Mouse (Mus musculus): Measurements from ENCODE around the gene Prdm16. TPM values are rescaled to one million over a fixed set of nuclear protein-coding genes. Genes with fewer than 3 reads are reported as not detected.

The Prdm16 gene
- total RNA-seq, 2 experiments from 2014 or later = 1.4 TPM; not detected in 1

DNA sequence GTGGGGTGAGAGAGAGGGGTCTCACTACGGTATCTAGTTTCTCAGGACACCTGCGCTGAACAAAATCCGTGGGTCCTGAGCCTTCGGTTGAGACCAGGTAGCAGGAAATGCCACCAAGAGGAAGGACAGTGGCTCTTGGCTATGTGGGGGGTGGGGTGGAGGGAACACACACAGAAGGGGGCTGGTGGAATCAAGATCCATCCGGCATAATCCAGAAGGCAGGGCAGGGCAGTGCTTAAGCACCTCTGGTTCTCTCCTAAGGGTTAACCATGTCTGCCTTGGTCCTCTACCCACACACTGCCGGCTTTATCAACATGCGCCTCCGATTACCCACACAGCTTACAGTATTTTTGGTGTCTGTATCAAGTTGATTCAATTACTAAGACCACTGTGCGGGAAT is 191.0 kb downstream of the Prdm16 start:
- no peak for ATAC-seq (replicated peaks; ENCODE audit: low FRiP score, poor library complexity, severe bottlenecking)

DNA sequence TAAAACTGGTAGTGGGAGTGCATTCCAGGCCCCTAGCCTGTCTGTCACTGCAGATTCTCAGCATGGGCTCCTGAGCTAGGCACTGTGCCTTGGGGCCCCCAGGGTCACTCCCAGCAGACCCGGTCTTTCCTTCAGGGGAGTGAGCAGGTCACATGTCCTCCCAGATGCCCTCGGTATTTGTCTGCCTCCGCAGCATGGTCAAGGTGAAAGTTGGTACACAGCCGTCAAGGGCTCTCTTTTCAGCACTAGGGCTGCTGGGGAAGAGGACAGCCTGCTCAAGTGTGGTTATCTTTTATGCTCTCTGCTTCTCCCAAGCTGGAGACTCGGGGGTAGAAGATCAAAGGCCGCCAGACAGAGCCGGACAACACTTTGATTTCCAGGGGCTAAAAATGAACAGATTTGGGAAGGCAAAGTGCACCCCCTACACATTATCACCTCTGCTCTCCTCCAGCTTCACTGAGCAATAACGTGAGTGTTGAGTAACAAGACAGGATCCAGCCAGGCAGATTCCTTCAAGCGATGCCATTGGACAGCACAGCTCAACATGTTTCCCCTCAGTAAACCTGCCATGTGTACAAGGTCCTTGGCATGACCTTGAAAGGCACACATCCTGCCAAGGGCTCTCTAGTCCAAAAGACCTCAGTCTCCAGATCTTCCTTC is 193.9 kb downstream of the Prdm16 start:
- no peak for ATAC-seq (replicated peaks; ENCODE audit: low FRiP score, poor library complexity, severe bottlenecking)

DNA sequence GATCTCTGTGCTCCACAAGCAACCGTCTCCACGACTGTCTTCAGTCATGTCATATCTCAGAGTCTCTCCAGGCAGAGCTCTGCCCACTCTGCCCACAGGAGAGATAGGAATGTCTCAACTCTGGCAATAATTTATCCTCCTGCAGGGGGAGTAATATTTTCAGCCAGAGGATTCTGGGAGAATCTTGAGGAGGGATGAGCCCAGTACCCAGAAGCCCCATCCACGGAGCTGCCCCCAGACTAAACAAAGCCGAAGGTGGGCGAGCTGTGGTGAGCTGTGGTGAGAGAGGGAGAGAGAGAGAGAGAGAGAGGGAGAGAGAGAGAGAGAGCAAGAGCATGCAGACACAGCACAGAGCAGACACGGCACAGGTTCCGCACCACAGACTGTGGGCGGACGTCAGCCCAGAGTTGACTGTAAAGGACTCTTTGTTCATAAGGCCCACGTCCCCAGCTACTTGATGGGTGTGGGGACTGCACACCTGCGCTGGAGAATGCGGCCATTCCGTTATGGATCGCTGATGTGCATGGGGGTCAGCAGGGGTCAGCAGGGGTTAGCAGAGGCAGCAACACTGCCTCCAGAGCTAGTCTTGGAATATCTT is 197.1 kb downstream of the Prdm16 start:
- ATAC-seq (replicated peaks; ENCODE audit: low FRiP score, poor library complexity, severe bottlenecking) = no peak

DNA sequence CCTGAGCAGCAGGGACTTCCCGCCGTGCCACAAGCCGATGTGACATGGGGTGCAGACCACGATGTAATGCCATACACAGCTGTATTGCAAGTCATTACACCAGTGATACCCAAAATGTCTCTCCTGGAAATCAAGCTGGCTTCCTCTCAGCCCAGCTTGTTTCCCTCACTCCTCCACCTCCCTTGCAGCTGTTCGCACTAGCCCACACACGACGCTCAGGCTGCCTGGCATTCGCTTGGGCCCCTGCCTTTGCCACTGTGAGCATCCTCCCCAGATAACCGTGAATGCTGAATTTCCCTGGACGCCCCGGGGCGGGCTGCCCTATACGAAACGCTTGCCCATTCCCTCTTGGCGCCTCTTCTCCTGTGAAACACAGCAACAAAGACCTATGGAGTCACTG is 198.1 kb downstream of the Prdm16 start:
- ATAC-seq (replicated peaks; ENCODE audit: low FRiP score, poor library complexity, severe bottlenecking) = no peak

DNA sequence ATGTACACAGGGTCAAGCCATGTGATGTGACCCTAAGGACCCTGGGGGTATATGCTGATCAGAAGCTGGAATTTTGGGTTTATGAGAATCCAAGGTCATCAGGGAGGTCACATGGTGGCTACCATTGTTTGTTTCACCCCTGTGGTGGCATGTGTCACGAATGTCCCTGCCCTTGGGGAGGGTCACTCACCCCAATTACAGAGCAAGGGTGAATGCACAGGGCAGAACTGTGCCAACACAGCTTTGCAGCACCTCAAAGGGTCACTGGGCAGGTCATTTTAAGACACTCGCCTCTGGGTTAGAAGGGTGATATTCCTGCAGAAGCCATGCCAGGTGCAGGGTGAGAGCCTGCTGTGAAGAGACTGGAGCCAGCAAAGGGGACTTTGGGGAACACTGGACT is 206.9 kb downstream of the Prdm16 start:
- ATAC-seq (replicated peaks; ENCODE audit: low FRiP score, poor library complexity, severe bottlenecking) = no peak

DNA sequence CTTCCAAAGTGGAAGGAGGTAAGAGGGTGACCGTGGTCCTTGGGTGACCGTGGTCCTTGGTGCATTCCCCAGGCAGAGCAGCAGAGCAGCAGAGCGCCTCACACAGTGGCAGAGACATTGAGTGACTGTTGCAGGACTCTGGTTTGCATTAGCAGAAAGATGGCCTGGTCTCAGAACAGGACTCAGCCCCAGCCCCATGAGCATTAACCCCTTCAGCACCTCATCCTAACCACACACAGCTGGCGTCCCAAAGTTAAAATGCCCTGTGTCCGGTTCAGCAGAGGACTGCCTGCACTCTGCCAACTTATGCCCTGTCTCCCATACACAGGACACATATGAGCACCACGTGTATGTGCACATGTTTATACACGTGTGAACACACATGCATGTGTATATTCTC is 209.8 kb downstream of the Prdm16 start:
- no peak for ATAC-seq (replicated peaks; ENCODE audit: low FRiP score, poor library complexity, severe bottlenecking)

DNA sequence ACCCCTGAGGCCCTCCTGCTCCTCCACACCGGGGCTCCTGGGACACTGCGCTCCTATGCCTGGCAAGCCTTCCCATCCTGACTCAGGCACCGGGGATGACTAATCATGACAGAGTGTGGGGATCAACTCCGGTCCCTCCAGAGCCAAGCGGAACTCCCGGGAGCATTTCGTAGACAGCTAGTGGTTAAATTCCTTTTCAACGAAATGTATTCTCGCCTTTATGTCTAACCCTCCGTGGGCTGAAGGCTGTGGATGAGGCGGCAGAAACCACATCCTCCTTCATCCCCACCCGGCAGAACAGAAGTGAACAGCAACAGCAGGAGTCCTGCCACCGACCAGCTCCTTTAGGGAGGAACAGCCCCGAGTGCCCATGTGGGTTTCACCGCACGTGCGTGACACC is 211.4 kb downstream of the Prdm16 start:
- ATAC-seq (replicated peaks; ENCODE audit: low FRiP score, poor library complexity, severe bottlenecking) = no peak

DNA sequence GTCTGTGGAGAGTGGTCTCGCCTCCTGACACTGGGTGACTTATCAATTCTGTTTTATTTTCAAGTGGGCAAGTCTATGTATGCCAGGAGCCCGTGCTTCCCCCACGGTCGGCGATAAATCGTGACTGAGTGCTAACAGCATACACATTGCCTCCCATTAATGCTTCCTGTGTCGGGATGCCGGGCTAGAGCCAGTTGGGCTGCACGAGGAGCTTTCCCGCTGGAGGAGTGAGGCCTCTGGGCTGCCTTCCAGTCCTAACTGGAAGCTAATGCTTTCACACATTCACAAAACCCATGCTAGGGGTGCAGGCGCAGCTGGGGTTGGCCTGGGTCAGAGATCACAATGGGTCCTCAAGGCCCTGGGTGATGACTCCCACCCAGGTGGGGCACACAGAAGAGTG is 212.0 kb downstream of the Prdm16 start:
- ATAC-seq (replicated peaks; ENCODE audit: low FRiP score, poor library complexity, severe bottlenecking) = no peak

DNA sequence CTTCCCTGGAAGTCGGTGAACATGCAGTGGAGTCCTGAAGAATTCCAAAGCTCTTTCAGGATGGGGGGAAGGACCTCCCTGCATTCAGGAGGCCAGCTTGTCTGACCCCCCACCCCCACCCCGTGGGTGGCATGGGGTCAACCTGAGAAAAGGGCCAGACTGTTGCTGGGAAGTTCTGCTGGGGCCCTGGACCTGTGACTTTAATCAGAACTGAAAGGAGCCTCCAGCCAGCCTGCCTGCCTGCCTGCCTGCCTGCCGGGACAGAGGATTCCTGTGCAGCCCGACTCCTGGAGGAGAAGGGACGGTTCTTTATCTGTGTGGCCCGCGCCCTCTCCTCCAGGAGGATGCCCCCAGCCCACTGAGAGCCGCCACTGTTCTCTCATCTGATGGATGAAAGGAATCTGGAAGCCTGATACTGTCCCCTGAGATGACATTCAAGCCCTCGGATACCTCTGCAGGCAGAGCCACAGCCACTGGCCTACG is 214.2 kb downstream of the Prdm16 start:
- ATAC-seq (replicated peaks; ENCODE audit: low FRiP score, poor library complexity, severe bottlenecking) = no peak

DNA sequence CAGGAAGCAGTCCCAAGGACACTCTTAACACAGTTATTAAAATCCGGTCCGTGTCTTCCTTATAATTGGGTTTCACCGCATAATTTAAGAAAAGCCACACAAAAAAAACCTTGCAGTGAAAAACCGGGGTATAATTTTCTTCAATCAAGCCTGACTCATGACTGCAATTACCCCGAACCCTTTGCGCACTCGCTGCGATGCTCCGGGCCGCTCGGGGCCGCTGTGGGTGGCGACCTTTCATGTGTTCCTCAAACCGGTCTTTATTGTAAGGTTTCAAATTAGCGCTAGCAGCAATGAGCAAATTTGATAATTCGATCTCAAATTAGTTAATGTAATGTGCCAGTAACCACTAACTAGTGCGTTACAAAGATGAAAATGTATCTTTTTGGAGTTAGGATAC is 215.9 kb downstream of the Prdm16 start:
- ATAC-seq (replicated peaks; ENCODE audit: low FRiP score, poor library complexity, severe bottlenecking) = no peak

DNA sequence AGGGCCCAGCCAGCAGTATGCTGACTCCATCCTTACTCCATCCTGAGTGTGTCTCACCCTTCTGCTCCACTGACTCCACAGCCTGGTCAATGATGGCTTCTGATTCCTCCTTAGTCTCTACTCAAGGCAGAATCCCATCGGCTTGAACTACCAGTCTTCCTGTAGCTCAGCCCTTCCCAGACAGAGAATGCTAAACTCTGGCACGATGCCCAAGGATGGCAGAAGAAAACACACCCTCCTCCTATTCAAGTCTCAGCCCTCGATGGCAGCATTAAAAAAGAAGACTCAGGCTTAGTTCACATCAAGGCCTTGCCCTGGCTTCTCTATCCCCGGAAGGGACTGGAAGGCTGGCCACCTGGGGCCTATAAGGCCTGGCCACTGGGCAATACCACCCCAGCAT is 216.9 kb downstream of the Prdm16 start:
- no peak for ATAC-seq (replicated peaks; ENCODE audit: low FRiP score, poor library complexity, severe bottlenecking)

DNA sequence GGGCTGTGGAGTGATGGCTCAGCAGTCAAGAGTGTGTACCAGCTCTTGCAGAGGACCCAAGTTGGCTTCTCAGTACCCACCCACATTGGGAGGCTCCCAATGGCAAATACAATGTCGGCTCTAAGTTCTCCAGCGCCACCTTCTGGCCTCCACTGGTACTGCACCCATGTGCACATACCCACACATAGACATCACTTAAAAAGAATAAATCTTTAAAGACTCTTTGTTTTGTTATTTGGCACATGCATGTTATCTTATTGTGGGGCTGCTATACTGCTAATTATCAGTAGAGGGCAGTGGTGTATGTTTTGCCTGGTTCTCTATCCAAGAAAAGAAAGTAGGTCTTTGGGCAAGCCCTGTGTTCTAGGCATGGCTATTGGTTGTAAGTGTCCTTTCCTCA is 217.7 kb downstream of the Prdm16 start:
- ATAC-seq (replicated peaks; ENCODE audit: low FRiP score, poor library complexity, severe bottlenecking) = no peak

DNA sequence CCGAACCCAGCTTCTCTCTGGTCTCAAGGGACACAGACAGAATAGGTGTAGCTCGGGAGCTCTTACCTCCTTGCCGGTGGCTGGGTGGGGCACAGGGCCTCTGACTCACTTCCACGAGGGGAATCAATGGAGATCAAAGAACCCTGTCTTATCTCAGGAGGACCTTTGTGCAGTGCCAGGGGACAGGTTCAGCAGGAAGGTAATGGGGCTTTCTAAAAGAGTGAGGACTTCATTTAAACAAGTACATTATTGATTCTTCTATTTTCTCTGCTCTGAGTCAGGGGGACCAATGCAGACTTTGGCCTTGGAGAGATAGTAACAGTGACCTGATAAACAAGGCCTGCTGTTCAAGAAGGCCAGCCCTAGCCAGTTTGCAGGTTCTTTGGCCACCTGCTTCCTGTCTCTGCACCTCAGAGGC is 218.3 kb downstream of the Prdm16 start:
- no peak for ATAC-seq (replicated peaks; ENCODE audit: low FRiP score, poor library complexity, severe bottlenecking)

DNA sequence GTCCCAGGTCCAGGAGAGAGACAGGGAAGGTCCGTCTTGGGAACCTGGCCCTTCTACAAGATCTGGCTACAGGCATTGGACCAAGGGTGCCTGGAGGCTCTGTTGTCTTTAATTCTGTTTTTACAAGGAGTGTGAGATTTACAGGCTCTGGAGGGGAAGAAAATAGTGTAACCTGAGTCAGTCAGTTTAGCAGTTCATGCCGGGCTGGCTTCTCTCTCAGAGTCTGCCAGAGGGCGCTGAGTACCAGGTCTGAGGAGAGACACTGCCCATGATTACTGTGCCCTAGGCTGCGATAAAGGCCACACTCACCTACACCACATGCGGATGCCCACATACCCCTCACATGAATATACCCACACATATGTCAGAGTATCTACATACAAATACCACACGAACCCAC is 219.9 kb downstream of the Prdm16 start:
- no peak for ATAC-seq (replicated peaks; ENCODE audit: low FRiP score, poor library complexity, severe bottlenecking)

DNA sequence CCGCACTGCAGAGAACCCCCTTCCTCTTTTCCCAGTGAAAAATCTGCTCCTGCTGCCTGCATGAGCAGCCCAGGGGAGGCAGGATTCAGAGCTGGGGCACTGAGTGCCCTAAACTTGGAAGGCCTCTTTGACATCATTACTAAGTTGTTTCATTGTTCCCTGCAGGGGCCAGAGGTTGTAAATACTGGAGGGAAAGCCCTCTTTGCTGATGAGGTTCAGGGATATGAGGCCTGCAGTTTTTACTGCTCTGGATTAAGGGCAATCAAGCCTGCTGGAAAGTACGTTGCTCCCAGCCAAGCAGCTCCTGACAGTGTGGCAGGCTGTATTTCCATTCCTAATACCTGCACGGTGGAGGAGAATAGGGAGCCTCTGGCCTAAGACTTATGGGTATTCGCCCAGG is 221.8 kb downstream of the Prdm16 start:
- no peak for ATAC-seq (replicated peaks; ENCODE audit: low FRiP score, poor library complexity, severe bottlenecking)

DNA sequence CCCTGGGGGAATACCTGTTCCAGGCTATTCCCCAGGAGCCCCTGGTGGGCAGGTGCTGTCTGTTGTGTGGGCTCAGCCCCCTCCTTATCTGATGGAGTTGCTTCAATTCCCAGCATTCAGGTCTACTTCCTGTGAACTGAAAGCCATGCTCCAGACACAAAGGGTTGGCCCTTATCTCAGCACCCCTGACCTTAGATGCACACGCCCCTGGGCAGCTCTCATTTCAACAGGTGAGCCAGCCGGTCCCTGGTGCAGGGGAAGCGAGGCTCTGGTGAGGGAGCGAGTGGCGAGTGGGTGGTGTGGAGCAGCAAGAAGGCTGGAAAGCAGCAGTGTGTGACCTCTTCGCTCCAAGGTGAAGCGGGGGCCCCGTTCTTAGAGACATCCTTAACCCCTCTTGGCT is 226.1 kb downstream of the Prdm16 start:
- ATAC-seq (replicated peaks; ENCODE audit: low FRiP score, poor library complexity, severe bottlenecking) = no peak

DNA sequence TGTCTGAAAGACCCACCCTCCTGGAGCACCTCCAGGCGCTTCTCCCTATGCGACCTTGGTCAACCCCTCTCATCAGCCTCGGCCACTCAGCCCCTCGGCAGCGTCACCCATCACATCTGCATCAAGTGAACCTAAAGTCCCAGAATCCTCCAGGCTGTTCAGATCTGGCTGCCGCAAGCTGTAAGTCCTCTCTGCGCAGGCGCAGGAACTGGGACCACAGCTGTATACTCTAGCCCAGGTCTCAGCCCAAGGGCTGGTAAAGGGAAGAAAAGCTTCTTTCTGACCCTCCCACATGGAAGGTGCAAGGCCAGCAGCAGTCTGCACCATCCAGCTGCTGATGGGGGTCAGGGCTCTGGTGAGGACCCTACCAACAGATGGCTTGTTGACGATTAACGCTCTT is 226.8 kb downstream of the Prdm16 start:
- ATAC-seq (replicated peaks; ENCODE audit: low FRiP score, poor library complexity, severe bottlenecking) = no peak

DNA sequence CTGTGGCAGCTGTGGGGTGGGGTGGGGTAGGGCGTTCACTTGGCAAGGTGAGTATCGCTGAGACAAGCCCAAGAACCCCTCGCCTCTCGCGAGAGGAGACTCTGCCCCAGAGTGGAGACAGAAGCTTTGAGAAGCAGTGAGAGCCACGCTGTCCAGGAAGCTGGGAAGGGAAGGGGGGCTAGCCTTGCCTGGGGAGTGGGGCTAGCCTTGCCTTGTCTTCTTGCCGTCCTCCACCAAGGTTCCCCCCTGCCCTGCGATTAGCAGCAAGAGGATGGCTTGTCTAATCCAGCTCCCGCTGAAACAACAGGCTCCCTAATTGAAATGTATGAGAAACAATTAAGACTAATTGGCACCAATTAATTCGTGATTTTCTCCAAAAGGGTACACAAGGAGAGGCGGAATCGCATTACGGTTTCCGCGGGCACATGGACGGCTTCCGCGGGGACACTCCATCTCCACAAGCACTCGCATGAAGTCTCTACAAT is 227.4 kb downstream of the Prdm16 start:
- no peak for ATAC-seq (replicated peaks; ENCODE audit: low FRiP score, poor library complexity, severe bottlenecking)

DNA sequence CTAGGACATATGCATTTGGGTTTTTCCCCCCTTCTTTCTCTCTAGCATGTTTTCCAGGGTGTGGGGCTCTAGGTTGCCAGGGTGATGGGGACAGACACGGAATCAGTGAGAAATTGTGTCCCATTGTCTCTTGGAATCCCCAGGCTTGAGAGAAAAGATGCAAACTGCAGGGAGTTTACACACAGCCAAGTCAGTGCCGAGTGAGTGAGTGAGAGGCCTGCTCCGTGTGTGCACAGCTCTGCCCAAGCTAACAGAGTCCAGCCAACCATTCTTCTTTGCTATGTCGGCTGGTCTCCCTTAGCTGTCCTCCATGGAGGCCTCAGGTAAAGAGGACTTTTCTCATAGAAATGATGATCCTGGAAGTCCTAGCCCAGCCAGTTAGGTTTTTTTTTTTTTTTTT is 233.7 kb downstream of the Prdm16 start:
- no peak for ATAC-seq (replicated peaks; ENCODE audit: low FRiP score, poor library complexity, severe bottlenecking)

DNA sequence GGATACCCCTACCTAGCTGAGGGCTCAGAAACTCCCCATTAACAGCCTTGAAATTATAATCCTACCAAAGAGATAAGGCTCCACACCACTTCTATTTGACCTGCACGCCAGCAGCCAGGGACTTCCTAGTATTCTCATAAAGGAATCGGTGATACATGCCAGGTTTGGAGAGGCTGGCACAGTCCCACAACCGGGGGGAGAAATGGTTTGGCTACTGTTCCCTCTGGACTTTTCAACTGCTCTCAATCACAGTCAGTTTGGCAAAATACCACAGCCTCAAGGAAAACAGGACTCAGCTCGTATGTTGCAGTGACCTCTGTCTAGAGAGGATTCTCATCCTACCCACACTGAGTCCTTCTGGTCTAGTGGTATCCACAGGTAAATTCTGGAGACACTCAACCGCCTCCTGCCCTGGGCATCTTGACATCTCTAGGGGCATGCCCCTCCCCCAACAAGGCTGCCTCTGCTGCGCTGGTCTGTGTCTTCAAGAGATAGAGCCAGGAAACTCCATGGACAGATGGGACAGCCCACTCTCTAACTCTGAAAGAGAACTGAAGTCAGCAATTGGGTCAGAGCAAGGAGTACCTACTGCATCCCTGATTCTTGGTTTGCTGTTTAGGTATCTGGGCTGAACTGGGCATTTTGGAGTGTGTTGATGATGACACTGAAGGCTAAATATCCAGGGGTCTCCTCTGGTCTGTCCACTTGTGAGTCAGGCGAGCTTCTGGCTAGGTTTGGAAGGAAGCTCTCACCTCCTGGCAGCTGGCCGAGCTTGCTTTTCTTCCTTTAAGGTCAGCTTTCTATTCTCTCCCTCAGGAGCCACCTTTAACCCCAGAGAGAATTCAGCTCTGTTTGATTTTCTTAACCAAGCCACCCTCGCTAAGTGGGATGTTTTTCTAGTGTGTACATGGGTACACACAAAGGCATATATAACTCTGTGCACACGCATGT is 234.4 kb downstream of the Prdm16 start:
- ATAC-seq (replicated peaks; ENCODE audit: low FRiP score, poor library complexity, severe bottlenecking) = no peak

DNA sequence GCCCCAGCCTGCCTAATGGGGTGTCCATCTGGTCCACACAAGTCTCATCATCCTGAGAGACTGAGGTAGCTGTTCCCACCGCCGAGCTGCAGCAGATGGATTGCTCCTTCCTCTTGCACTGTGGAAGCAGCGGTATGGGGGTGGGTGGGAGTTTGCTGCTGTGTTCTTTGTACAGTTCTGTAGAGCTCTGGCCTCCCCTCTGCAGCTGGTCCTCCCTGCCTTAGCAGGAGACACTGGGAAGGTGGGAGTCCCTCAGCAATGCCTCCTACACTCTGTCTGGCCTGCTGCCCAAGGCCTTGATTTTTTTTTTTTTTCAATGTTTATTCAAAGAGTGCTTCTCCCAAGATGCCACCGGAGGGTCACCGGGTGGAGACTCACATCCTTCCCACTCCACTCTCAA is 235.3 kb downstream of the Prdm16 start:
- no peak for ATAC-seq (replicated peaks; ENCODE audit: low FRiP score, poor library complexity, severe bottlenecking)
